Comparison of ENCODE assay signal across 8 mouse cellular contexts in the genomic region with DNA sequence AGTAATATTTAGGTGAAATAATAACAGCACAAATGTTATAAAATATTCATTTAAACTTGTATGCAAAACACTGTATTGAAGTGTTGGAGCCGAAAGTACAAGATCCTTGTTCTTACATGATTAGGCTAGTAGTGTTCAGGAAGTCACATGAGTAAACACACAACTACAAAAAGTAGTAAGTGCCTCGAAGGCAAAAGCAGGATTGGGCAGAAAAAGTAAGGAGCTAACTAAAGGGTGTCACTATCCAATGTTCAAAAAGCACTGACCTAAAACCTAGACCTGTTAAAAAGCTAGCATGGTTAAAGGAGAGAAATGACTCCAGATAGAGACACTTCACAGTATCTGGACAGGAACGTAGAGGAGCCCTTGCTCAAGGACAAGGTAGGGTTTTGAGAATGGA. TPM values are rescaled to one million over a fixed set of nuclear protein-coding genes. Genes with fewer than 3 reads are reported as not detected.
A peak's percentile ranks its signal among the peaks of the same experiment; 100 is the strongest.
DNase-seq lines count a peak whose midpoint lies in the region; ATAC-seq and TF ChIP-seq lines count a peak whose summit lies in the region.

No protein-coding gene starts in this region.

- no peaks in the 10 kb centered on the region for H3K27me3 ChIP-seq in kidney, postnatal 0 days (ENCODE audit: insufficient read depth, low read length)
- H3K27me3 ChIP-seq in intestine, embryonic 16.5 days (replicated peaks; ENCODE audit: control insufficient read depth, insufficient read depth, low read length): no peaks in the 10 kb centered on the region
- H3K27me3 ChIP-seq in neural tube, embryonic 13.5 days: no peaks in the 10 kb centered on the region

- no peak overlapping the region for H3K27ac ChIP-seq in kidney, postnatal 0 days
- H3K27ac ChIP-seq in intestine, embryonic 16.5 days (ENCODE audit: low read length): no peak overlapping the region
- H3K27ac ChIP-seq in neural tube, embryonic 13.5 days (replicated peaks): no peak overlapping the region

- H3K9ac ChIP-seq in kidney, postnatal 0 days (ENCODE audit: low read depth, low read length): 0 out of 2 replicates have a peak overlapping the region, but pooled peaks have one; percentile 89
- H3K9ac ChIP-seq in intestine, embryonic 16.5 days (ENCODE audit: low read depth, low read length): peak overlapping the region; percentile 45
- peak overlapping the region; percentile 78 for H3K9ac ChIP-seq in neural tube, embryonic 13.5 days

- no peaks in the 10 kb centered on the region for H3K9me3 ChIP-seq in kidney, postnatal 0 days (replicated peaks; ENCODE audit: low read length)
- H3K9me3 ChIP-seq in intestine, embryonic 16.5 days (ENCODE audit: control insufficient read depth, low read length): no peaks in the 10 kb centered on the region
- no peaks in the 10 kb centered on the region for H3K9me3 ChIP-seq in neural tube, embryonic 13.5 days

- ATAC-seq in kidney, postnatal 0 days (replicated peaks; ENCODE audit: low FRiP score, low read depth): no peak
- no peak for ATAC-seq in intestine, embryonic 16.5 days
- no peak for ATAC-seq in neural tube, embryonic 13.5 days (ENCODE audit: low read depth)

- 0 out of 2 replicates have a peak, but pooled peaks cover 7% of the 10 kb centered on the region for H3K4me1 ChIP-seq in kidney, postnatal 0 days (replicated peaks; ENCODE audit: insufficient read depth, low read length)
- H3K4me1 ChIP-seq in intestine, embryonic 16.5 days (ENCODE audit: control insufficient read depth, insufficient read depth, low read length): peaks cover 3% of the 10 kb centered on the region; the same call in 1 of the 2 replicates
- peaks cover 20% of the 10 kb centered on the region for H3K4me1 ChIP-seq in neural tube, embryonic 13.5 days (replicated peaks)

- peak overlapping the region; percentile 81 for H3K4me2 ChIP-seq in kidney, postnatal 0 days (ENCODE audit: low read length)
- H3K4me2 ChIP-seq in intestine, embryonic 16.5 days (ENCODE audit: low read depth, low read length): peak overlapping the region; percentile 58
- peak overlapping the region; percentile 67 for H3K4me2 ChIP-seq in neural tube, embryonic 13.5 days

- TF ChIP-seq CTCF in kidney, postnatal 0 days (IDR thresholded peaks at IDR 0.05; ENCODE audit: low read depth): no peak

- peak overlapping the region; percentile 91 for H3K4me3 ChIP-seq in kidney, postnatal 0 days (replicated peaks; ENCODE audit: low read depth, low read length)
- H3K4me3 ChIP-seq in intestine, embryonic 16.5 days (ENCODE audit: low read length): peak overlapping the region; percentile 84
- H3K4me3 ChIP-seq in neural tube, embryonic 13.5 days: peak overlapping the region; percentile 68

- 0 out of 2 replicates have a peak, but pooled peaks cover 3% of the 10 kb centered on the region for H3K36me3 ChIP-seq in kidney, postnatal 0 days (ENCODE audit: insufficient read depth, low read length)
- H3K36me3 ChIP-seq in intestine, embryonic 16.5 days (ENCODE audit: control insufficient read depth, insufficient read depth, low read length): no peaks in the 10 kb centered on the region
- H3K36me3 ChIP-seq in neural tube, embryonic 13.5 days: peaks cover 3% of the 10 kb centered on the region; the same call in 1 of the 2 replicates

- whole genome bisulfite sequencing in kidney, postnatal 0 days: 50% methylated on average over 3 of the region's 3 CpGs
- 44% methylated on average over 3 of the region's 3 CpGs for WGBS in intestine, embryonic 16.5 days
- 75% methylated on average over 3 of the region's 3 CpGs for WGBS in neural tube, embryonic 13.5 days

- DNase-seq in kidney, postnatal 0 days (ENCODE audit: low spot score): no peak
- DNase-seq in kidney, adult 9 months: no peak
- DNase-seq in c-Kit-positive CD71-positive TER-119-positive erythroid progenitor cells, embryonic 14.5 days (ENCODE audit: low spot score): peak; percentile 13
- DNase-seq in gastrocnemius, adult 18-20 months (ENCODE audit: low spot score): no peak
- no peak for DNase-seq in ovary, postnatal 36 days (ENCODE audit: low spot score)
- no peak for DNase-seq in Muller cell, postnatal 12 days (ENCODE audit: inconsistent ontology term)

RNA-seq across cellular contexts. Expression of a gene that starts 0.9 kb away (rescaled TPM):
- polyA plus RNA-seq in kidney, postnatal 0 days (2015; fragmentation: Nextera tagmentation; extraction: Ambion mirVana): 45.8 and 49.2 TPM in 2 replicates
- polyA plus RNA-seq in intestine, embryonic 16.5 days (2015; fragmentation: Nextera tagmentation; extraction: Ambion mirVana): 33.3 and 38.5 TPM in 2 replicates
- polyA plus RNA-seq in neural tube, embryonic 13.5 days (2015; fragmentation: Nextera tagmentation; extraction: Ambion mirVana): 13.8 and 18.3 TPM in 2 replicates
- total RNA-seq in gastrocnemius, adult 18-20 months (2021): under 1 TPM; 0.25 to 0.50 TPM

RNA-seq across cellular contexts. Expression of a gene that starts 1.2 kb away (rescaled TPM):
- 11.9 and 13.6 TPM in 2 replicates for polyA plus RNA-seq in kidney, postnatal 0 days (2015; fragmentation: Nextera tagmentation; extraction: Ambion mirVana)
- polyA plus RNA-seq in intestine, embryonic 16.5 days (2015; fragmentation: Nextera tagmentation; extraction: Ambion mirVana): 11.4 and 11.7 TPM in 2 replicates
- 7.2 and 7.5 TPM in 2 replicates for polyA plus RNA-seq in neural tube, embryonic 13.5 days (2015; fragmentation: Nextera tagmentation; extraction: Ambion mirVana)
- total RNA-seq in gastrocnemius, adult 18-20 months (2021): 1 to 10 TPM; 7.8 to 7.9 TPM

RNA-seq across cellular contexts. Expression of a gene that starts 48.9 kb away (rescaled TPM):
- 16.6 and 18.1 TPM in 2 replicates for polyA plus RNA-seq in kidney, postnatal 0 days (2015; fragmentation: Nextera tagmentation; extraction: Ambion mirVana)
- polyA plus RNA-seq in intestine, embryonic 16.5 days (2015; fragmentation: Nextera tagmentation; extraction: Ambion mirVana): 9.0 and 9.3 TPM in 2 replicates
- 30.6 and 31.5 TPM in 2 replicates for polyA plus RNA-seq in neural tube, embryonic 13.5 days (2015; fragmentation: Nextera tagmentation; extraction: Ambion mirVana)
- 10 to 100 TPM; 24.8 to 26.5 TPM for total RNA-seq in gastrocnemius, adult 18-20 months (2021)

RNA-seq across cellular contexts. Expression of a gene that starts 49.2 kb away (rescaled TPM):
- 43.5 and 48.1 TPM in 2 replicates for polyA plus RNA-seq in kidney, postnatal 0 days (2015; fragmentation: Nextera tagmentation; extraction: Ambion mirVana)
- 50.4 and 54.5 TPM in 2 replicates for polyA plus RNA-seq in intestine, embryonic 16.5 days (2015; fragmentation: Nextera tagmentation; extraction: Ambion mirVana)
- polyA plus RNA-seq in neural tube, embryonic 13.5 days (2015; fragmentation: Nextera tagmentation; extraction: Ambion mirVana): 62.9 and 69.3 TPM in 2 replicates
- total RNA-seq in gastrocnemius, adult 18-20 months (2021): 10 to 100 TPM; 29.0 to 29.8 TPM
